Mouse (Mus musculus) spleen, postnatal 4 days (tissue): ENCODE results near the gene Upk2.
A peak's percentile ranks its signal among the peaks of the same experiment; 100 is the strongest.
"Not testable (repeated sequence)": the region's sequence is repeated elsewhere in the genome, so short reads cannot be mapped to it uniquely, and the experiment has no call there.

Experiments
- DNase-seq, 2 experiments: peaks; one replicate each; pipeline ENCODE4 v3.0.0; 2022; ENCODE audit warnings: low spot score in 2 of 2

Upk2 gene

GRCm38 (mm10) chr9:44410647-44411336, 44.0 kb downstream of the Upk2 start:
- no peak for DNase-seq

- DNase-seq: not testable (repeated sequence)
These were observed 46.1 kb downstream of the Upk2 start for GRCm38 (mm10) chr9:44408693-44409092.

- DNase-seq: no peak
These were observed 47.1 kb downstream of the Upk2 start for GRCm38 (mm10) chr9:44407752-44408097.

GRCm38 (mm10) chr9:44406906-44407751, 47.6 kb downstream of the Upk2 start, which contains the start of the genes Rps25 and Trappc4:
TSS of gene Rps25 (plus strand) at chr9:44407139.
TSS of gene Trappc4 (minus strand) at chr9:44407600.
- peak; percentile 92 to 93 for DNase-seq

- DNase-seq: no peak
These were observed 49.8 kb downstream of the Upk2 start for GRCm38 (mm10) chr9:44405011-44405410.
